Mouse (Mus musculus): Measurements from ENCODE around the gene Casc3. TPM values are rescaled to one million over a fixed set of nuclear protein-coding genes. Genes with fewer than 3 reads are reported as not detected.

Casc3 gene
- polyA plus RNA-seq, 1 experiment, result 30.2 TPM

DNA sequence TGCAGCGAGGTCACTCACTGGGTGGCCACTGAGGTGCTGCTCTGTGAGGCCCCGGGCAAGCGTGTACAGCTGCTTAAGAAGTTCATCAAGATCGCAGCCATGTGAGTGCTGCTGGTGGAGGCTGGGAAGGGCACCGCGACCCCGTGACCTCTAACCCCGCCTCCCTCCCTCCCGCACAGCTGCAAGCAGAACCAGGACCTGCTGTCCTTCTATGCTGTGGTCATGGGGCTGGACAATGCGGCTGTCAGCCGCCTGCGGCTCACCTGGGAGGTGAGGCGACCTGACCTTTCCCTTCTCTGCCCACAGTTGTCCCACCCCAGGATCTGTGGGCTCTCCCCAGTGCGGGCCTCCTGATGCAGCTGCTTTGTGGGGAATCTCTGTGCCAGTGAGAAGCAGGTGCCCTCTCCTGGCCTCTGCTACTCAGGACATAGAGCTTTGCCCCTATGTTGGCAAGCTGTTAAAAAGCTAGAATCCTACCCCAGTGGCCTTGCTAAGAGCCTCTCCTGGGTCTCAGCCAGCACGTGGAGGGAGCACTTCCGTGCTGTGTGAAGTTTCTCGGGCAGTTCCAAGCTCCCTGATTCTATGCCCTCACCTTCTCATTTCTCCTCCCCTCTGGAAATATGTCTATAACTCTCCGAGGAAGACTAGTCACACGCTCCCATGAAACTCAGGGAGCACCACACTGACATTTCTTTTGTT, 44.6 kb downstream of the Casc3 start:
- no peak for TF ChIP-seq CTCF (IDR thresholded peaks at IDR 0.05; ENCODE audit: extremely low read depth, insufficient read depth, insufficient read length, insufficient replicate concordance)
- no peak for TF ChIP-seq POLR2A (IDR thresholded peaks at IDR 0.05; ENCODE audit: low read depth, low read length)
- Histone ChIP-seq H3K27ac (ENCODE audit: insufficient read depth, low read length) (no peak overlapping the region), H3K27me3 (ENCODE audit: control insufficient read depth, insufficient read depth, low read length) (no peaks in the 10 kb centered on the region), H3K36me3 (ENCODE audit: control insufficient read depth, insufficient read depth, low read length) (no peaks in the 10 kb centered on the region), H3K4me3 (ENCODE audit: extremely low read depth, insufficient read depth, insufficient read length) (no peak overlapping the region), H3K4me1 (ENCODE audit: control insufficient read depth, insufficient read depth, insufficient read length) (no peaks in the 10 kb centered on the region)
- no peak for DNase-seq (ENCODE audit: low read depth in 1 of 2, low spot score in 2 of 2)
- WGBS, result 57% methylated on average over 19 of the region's 19 CpGs

DNA sequence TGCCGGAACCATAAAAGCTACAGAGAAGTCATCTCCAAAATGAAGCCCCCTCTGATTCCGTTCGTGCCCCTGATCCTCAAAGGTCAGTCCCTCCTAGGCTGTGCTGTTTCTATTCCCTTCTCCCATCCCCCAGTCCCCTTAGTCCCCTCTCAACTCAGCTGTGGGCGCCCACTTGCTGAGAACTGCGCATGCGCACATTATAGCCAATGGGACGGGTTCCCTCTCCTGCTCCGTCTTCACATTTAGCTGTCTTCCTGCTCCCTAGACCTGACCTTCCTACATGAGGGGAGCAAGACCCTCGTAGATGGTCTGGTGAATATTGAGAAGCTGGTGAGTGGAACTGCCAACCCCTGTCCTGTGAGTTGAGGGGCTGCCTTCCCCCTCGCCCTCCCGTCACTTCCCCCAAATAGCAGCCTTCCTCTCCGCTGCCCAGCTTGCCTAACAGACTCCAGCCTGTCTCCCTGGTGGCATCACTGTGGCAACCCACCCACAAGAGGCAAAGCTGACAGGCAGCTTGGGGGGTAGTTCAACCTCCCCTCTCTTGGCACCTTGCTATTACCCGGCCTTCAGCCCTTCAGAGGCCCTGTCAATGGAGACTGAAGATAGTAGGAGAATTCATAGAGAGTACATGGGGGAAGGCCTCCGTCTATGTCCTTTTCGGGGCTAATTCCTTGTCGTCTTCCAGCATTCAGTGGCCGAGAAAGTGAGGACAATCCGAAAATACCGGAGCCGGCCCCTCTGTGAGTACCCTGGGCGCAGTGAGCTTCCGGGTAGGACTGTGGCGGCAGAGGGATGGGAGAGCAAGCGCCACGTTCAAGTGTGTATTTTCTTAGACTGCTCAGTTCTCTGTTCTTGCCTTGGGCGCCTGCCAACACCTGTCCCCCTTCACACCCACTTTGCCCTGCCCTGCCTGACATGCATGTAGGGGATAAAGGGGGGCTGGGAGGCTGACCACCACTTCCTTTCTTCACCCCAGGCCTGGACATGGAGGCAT, 45.7 kb downstream of the Casc3 start:
- WGBS, result 79% methylated on average over 26 of the region's 26 CpGs
- no peak for DNase-seq (ENCODE audit: low read depth in 1 of 2, low spot score in 2 of 2)
- Histone ChIP-seq H3K27ac (ENCODE audit: insufficient read depth, low read length) (no peak overlapping the region), H3K4me3 (ENCODE audit: extremely low read depth, insufficient read depth, insufficient read length) (0 out of 2 replicates have a peak overlapping the region, but pooled peaks have one; percentile 17), H3K4me1 (ENCODE audit: control insufficient read depth, insufficient read depth, insufficient read length) (no peaks in the 10 kb centered on the region), H3K27me3 (ENCODE audit: control insufficient read depth, insufficient read depth, low read length) (no peaks in the 10 kb centered on the region), H3K36me3 (ENCODE audit: control insufficient read depth, insufficient read depth, low read length) (no peaks in the 10 kb centered on the region)
- no peak for TF ChIP-seq POLR2A (IDR thresholded peaks at IDR 0.05; ENCODE audit: low read depth, low read length)
- TF ChIP-seq CTCF (IDR thresholded peaks at IDR 0.05; ENCODE audit: extremely low read depth, insufficient read depth, insufficient read length, insufficient replicate concordance), result no peak

DNA sequence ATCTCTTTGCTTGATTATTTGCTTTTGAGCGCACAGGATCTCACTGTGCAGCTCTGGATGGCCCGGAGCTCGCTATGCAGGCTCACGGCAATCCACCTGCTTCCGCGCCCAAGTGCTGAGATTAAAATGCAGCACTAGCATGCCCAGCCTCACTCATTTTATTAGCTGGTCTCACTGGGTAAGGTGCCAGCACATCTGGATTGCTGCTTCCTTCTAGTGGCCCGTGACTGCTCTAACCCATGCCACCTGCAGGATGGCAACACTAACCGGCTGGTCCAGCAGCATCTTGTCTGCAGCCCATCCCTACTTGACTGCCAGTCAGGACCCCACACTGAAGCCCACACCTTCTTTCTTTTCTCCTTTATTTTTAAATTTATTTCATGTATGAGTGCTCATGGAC, 49.4 kb downstream of the Casc3 start:
- H3K4me1 ChIP-seq (ENCODE audit: control insufficient read depth, insufficient read depth, insufficient read length), result no peaks in the 10 kb centered on the region
- H3K36me3 ChIP-seq (ENCODE audit: control insufficient read depth, insufficient read depth, low read length), result no peaks in the 10 kb centered on the region
- H3K4me3 ChIP-seq (ENCODE audit: extremely low read depth, insufficient read depth, insufficient read length), result no peak overlapping the region
- TF ChIP-seq POLR2A (IDR thresholded peaks at IDR 0.05; ENCODE audit: low read depth, low read length) (no peak), CTCF (IDR thresholded peaks at IDR 0.05; ENCODE audit: extremely low read depth, insufficient read depth, insufficient read length, insufficient replicate concordance) (no peak)
- H3K27ac ChIP-seq (ENCODE audit: insufficient read depth, low read length), result no peak overlapping the region
- 93% methylated on average over 8 of the region's 8 CpGs for WGBS
- H3K27me3 ChIP-seq (ENCODE audit: control insufficient read depth, insufficient read depth, low read length), result no peaks in the 10 kb centered on the region
- peak in 1 of 2 experiments; percentile 22 for DNase-seq (ENCODE audit: low read depth in 1 of 2, low spot score in 2 of 2)

DNA sequence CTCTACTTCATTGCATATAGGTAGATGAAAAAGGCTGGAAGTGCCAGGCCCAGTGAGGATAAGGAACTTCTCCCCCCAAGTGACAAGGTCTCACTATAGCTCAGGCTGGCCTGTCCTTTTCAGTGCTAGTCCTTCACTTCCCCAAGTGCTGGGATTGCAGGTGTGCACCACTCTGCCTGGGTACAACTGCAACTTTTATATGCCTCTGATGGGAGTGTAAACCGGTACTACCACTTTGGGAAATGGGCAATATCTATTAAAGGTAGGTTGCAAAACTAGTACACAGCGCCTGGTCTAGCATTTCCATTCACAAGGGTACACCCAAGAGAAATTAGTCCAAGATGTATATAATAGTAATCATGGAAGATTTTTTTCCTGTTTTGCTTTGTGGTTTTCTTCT, 50.0 kb downstream of the Casc3 start:
- TF ChIP-seq CTCF (IDR thresholded peaks at IDR 0.05; ENCODE audit: extremely low read depth, insufficient read depth, insufficient read length, insufficient replicate concordance) (no peak), POLR2A (IDR thresholded peaks at IDR 0.05; ENCODE audit: low read depth, low read length) (no peak)
- 95% methylated on average over 2 of the region's 2 CpGs for WGBS
- no peak for DNase-seq (ENCODE audit: low read depth in 1 of 2, low spot score in 2 of 2)
- H3K4me1 ChIP-seq (ENCODE audit: control insufficient read depth, insufficient read depth, insufficient read length), result no peaks in the 10 kb centered on the region
- H3K36me3 ChIP-seq (ENCODE audit: control insufficient read depth, insufficient read depth, low read length), result no peaks in the 10 kb centered on the region
- no peak overlapping the region for H3K27ac ChIP-seq (ENCODE audit: insufficient read depth, low read length)
- H3K27me3 ChIP-seq (ENCODE audit: control insufficient read depth, insufficient read depth, low read length), result no peaks in the 10 kb centered on the region
- H3K4me3 ChIP-seq (ENCODE audit: extremely low read depth, insufficient read depth, insufficient read length), result no peak overlapping the region

DNA sequence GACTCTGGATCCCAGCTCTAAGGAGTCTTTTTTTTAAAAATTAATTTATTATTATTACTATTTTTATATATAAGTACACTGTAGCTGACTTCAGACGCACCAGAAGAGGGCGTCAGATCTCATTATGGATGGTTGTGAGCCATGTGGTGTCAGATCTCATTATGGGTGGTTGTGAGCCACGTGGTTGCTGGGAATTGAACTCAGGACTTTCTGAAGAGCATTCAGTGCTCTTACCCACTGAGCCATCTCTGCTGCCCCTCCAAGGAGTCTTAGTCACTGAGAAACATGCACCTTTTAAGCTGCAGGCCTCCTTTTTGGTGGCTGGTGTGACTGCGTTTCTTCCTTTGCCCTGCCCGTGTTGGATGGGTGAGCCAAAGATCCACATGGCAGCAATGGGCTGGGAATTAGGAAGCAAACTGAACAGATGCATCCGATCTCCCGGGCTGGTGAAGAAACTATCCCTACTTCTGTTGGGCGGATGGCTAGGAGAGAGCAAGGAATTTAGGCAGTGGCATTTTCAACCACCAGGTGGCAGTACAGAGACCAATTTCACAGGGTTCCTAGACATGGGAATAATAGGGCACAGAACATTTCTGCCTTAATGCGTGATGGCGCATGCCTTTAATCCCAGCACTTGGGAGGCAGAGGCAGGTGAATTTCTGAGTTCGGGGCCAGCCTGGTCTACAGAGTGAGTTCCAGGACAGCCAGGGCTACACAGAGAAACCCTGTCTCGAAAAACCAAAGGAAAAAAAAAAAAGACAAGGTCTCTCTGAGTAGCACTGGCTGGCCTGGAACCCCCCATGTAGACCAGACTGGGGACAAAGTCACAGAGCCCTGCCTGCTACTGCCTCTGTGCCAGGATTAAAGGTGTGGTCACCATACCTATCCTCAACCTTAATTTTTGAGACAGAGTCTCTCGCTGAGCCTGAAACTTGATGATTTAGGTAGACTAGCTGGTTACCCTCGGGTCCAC, 54.3 kb downstream of the Casc3 start:
- Histone ChIP-seq H3K36me3 (ENCODE audit: control insufficient read depth, insufficient read depth, low read length) (no peaks in the 10 kb centered on the region), H3K4me1 (ENCODE audit: control insufficient read depth, insufficient read depth, insufficient read length) (peaks cover 4% of the 10 kb centered on the region; the same call in 1 of the 2 replicates), H3K27ac (ENCODE audit: insufficient read depth, low read length) (no peak overlapping the region), H3K27me3 (ENCODE audit: control insufficient read depth, insufficient read depth, low read length) (no peaks in the 10 kb centered on the region), H3K4me3 (ENCODE audit: extremely low read depth, insufficient read depth, insufficient read length) (no peak overlapping the region)
- TF ChIP-seq CTCF (IDR thresholded peaks at IDR 0.05; ENCODE audit: extremely low read depth, insufficient read depth, insufficient read length, insufficient replicate concordance), result peak; percentile 22; the same call in 1 of the 2 replicates
- no peak for TF ChIP-seq POLR2A (IDR thresholded peaks at IDR 0.05; ENCODE audit: low read depth, low read length)
- 37% methylated on average over 14 of the region's 14 CpGs for WGBS
- DNase-seq (ENCODE audit: low read depth in 1 of 2, low spot score in 2 of 2), result peak; percentile 41 to 73

Data from spleen, adult 2 months (tissue).